Mouse (Mus musculus) NIH3T3 (cell line): ENCODE results near the gene Megf8.

Experiments
- DNase-seq: peaks from one replicate; pipeline ENCODE4 v3.0.0-alpha.2; 2012; ENCODE audit warnings: low read depth

Gene Megf8

GRCm38 (mm10) chr7:25333596-25334307 lies 16.8 kb downstream of the Megf8 start:
- DNase-seq: peak; percentile 91

GRCm38 (mm10) chr7:25334472-25334871 lies 17.5 kb downstream of the Megf8 start:
- no peak for DNase-seq

- DNase-seq: no peak
Measured at GRCm38 (mm10) chr7:25339329-25339728, 22.4 kb downstream of the Megf8 start.

- DNase-seq: no peak
Measured at GRCm38 (mm10) chr7:25341000-25341784, 24.2 kb downstream of the Megf8 start.

GRCm38 (mm10) chr7:25348861-25349260 lies 31.9 kb downstream of the Megf8 start:
- no peak for DNase-seq

- no peak for DNase-seq
Measured at GRCm38 (mm10) chr7:25358721-25359206, 41.8 kb downstream of the Megf8 start.

- DNase-seq: peak; percentile 31
Measured at GRCm38 (mm10) chr7:25363151-25363550, 46.2 kb downstream of the Megf8 start.

GRCm38 (mm10) chr7:25363632-25364031 lies 46.7 kb downstream of the Megf8 start:
- DNase-seq: no peak

- DNase-seq: peak; percentile 25
Measured at GRCm38 (mm10) chr7:25365937-25366625, 49.1 kb downstream of the Megf8 start.

GRCm38 (mm10) chr7:25367632-25368293 lies 50.8 kb downstream of the Megf8 start:
- peak; percentile 30 for DNase-seq

- no peak for DNase-seq
Measured at GRCm38 (mm10) chr7:25368333-25368732, 51.4 kb downstream of the Megf8 start.

- no peak for DNase-seq
Measured at GRCm38 (mm10) chr7:25369058-25369749, 52.2 kb downstream of the Megf8 start, which contains the start of gene Cnfn. TSS of gene Cnfn (minus strand) at chr7:25369724.

GRCm38 (mm10) chr7:25372441-25372840 lies 55.5 kb downstream of the Megf8 start:
- DNase-seq: no peak

- peak; percentile 93 for DNase-seq
Measured at GRCm38 (mm10) chr7:25376556-25376955, 59.6 kb downstream of the Megf8 start.

- DNase-seq: peak; percentile 53
Measured at GRCm38 (mm10) chr7:25377100-25377700, 60.2 kb downstream of the Megf8 start.

GRCm38 (mm10) chr7:25378181-25379100 lies 61.5 kb downstream of the Megf8 start:
- no peak for DNase-seq

- peak; percentile 78 for DNase-seq
Measured at GRCm38 (mm10) chr7:25379551-25380351, 62.8 kb downstream of the Megf8 start.

- no peak for DNase-seq
Measured at GRCm38 (mm10) chr7:25380392-25381283, 63.7 kb downstream of the Megf8 start.
